Mouse (Mus musculus) cerebellum, adult (tissue): ENCODE measurements around the gene Ctps2.

ENCODE experiments used
- ATAC-seq: cut with Nextera tagmentation; 2 replicates; pipeline ENCODE4 v1.9.2; 2017; ENCODE audit warnings: mild to moderate bottlenecking, moderate library complexity, mixed read lengths; ENCODE audit not compliant: insufficient number of reproducible peaks, low FRiP score, low TSS enrichment

Ctps2 gene

DNA sequence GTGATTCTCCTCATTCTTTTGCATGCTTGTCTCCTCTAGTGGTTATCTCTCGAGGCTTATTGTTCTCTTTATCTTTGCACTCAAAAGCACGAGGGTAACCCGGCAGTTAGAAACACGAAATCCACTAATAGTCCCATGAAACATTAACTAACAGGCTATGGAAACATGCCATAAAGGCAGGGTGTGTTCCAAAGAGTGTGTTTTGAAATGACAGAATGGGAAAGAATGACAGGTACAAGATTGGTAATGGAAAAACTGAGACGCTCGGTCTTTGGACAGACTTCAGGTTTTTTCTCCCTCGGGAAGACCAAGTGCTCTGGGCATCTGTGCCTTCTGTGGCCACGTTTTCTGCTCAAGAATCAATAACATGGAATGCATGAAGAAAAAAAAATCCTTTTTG, 66.4 kb downstream of the Ctps2 start:
- no peak for ATAC-seq

DNA sequence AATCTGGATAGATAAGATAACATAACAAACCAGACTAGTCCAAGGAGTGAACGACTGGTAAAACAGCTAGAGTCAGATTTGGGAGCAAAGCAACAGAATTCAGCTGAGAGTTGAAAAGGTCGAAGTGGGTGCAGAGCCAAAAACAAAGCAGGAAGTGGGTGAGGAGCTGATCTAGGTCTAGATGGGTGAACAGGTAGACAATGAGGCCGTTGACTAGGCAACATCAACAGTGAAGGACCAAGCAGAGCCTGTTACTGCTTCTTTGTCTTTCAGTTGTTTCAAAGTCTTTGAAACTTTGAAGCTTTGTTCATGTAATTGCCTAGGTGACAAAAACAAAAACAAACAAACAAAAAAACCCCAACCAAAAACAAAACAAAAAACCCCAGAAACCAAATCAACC, 75.2 kb downstream of the Ctps2 start:
- no peak for ATAC-seq

DNA sequence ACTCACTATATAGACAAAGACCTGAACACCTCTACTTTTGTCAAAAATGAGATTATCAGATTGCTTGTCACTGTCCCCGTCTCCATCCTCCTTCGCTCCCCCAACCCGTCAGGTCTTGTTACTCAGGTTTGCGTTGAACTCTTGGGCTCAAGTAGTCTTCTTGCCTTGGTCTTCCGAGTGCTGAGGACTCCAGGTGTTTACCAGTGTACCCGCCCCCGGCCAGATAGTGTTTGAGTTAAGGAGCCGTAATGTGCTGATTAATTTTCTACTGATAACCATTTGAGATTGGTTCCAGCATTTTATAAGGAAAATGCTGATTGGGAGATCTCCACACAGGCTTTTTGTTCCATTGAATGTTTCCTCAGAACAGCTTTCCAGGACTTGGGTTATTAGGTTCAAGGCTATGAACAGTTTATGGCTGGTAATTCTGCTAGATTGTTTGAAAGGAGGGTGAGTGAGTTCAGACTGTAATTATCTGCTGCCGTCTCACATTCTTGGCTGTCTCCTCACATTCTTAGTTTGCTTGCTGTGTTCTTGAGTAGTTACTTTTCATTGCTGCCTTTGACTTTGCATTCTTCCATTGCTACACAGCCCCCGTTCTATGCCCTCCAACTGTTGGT, 85.9 kb downstream of the Ctps2 start:
- ATAC-seq, result no peak

DNA sequence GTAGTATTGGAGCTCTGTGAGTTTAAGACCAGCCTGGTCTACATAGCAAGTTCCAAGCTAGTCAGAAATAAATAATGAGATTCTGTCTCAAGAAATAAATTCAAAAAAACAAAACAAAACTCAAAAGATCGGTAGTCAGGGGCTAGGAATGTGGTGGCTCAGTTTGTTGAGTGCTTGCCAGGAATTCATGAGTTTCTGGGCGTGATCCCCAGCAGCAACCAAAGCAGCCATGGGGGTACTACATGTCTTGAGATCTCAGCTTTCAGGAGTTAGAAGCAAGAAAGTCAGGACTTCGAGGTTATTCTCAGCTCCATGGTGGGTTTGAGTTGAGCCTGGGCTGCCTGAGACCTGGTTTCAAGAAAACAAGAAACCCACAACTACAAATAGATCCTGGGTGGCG, 90.4 kb downstream of the Ctps2 start:
- no peak for ATAC-seq

DNA sequence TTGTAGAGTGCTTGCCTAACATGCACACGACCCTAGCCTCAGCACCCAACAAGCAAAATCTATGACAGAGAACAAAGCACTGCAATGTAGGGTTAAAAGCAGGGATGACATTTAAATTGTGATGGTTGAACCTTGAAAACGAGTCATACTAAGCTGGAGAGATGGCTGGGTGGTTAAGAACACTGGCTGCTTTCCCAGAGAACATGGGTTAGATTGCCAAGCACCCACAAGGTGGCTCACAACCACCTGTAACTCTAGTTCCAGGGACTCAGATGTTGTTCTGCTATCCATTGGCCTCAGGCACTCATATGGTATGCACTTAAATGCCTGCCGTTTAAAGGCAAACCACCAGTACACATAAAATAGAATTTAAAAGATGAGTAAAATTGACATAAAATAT, 91.1 kb downstream of the Ctps2 start:
- no peak for ATAC-seq

- no peak for ATAC-seq
Measured at GRCm38 (mm10) chrX:163027864-163028263, 126.8 kb downstream of the Ctps2 start.

DNA sequence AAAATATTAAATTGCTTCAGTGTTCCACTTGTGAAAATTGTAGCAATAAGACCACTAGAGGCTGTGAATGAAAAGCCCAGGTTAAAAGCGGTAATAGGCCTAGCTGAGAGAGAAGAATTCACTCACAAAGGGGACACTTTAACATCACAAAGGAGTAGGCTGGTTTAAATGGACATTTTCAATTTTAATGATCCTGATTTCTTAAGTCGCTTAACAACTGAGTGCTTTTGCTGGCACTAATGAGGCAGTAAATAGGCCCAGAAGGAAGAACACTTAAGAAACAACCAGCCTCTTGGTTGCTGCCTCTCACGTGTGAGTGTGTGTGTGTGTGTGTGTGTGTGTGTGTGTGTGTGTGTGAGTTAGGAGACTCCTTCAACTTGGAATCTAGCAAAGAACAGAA, 137.7 kb downstream of the Ctps2 start:
- no peak for ATAC-seq

- no peak for ATAC-seq
Measured at GRCm38 (mm10) chrX:163042771-163043170, 141.7 kb downstream of the Ctps2 start.

GRCm38 (mm10) chrX:163063936-163064335, 162.9 kb downstream of the Ctps2 start:
- ATAC-seq, result no peak
